Mouse (Mus musculus) heart, postnatal 4 days (tissue): ENCODE data around the gene Hist1h3d. TPM values are rescaled to one million over a fixed set of nuclear protein-coding genes. Genes with fewer than 3 reads are reported as not detected.
"Not testable (repeated sequence)": the region's sequence is repeated elsewhere in the genome, so short reads cannot be mapped to it uniquely, and the experiment has no call there.

Experiments used
- DNase-seq: peaks from one replicate; pipeline ENCODE4 v3.0.0; 2021
- total RNA-seq, 2 experiments: library from RNA; stranded (reverse); gene quantifications; 2 replicates each; pipeline ENCODE4 v1.2.3; 2021

The Hist1h3d gene
- total RNA-seq, 2 experiments from 2014 or later, result 52.4 to 58.7 TPM

DNA sequence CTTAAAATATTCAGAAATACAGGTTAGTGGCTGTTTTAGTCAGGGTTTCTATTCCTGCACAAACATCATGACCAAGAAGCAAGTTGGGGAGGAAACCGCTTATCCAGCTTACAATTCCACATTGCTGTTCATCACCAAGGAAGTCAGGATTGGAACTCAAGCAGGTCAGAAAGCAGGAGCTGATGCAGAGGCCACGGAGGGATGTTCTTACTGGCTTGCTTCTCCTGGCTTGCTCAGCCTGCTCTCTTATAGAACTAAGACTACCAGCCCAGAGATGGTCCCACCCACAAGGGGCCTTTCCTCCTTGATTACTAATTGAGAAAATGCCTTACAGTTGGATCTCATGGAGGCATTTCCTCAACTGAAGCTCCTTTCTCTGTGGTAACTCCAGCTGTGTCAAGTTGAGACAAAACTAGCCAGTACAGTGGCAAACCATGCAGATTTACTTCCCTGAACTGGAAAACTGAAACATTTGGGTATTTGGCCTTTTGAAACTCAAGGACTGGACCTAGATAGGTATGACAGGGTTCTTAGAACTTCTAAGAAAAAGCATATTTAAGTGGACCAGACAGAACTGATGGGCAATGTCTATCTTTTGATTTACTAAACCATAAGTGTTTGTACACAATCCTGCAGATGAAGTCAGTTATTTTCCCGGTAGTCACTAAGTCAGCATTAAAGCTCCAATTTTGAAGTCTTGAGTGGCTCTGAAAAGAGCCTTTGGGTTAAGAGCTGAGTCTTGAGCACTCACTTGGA, 33.2 kb upstream of the Hist1h3d start:
- DNase-seq, result not testable (repeated sequence)

DNA sequence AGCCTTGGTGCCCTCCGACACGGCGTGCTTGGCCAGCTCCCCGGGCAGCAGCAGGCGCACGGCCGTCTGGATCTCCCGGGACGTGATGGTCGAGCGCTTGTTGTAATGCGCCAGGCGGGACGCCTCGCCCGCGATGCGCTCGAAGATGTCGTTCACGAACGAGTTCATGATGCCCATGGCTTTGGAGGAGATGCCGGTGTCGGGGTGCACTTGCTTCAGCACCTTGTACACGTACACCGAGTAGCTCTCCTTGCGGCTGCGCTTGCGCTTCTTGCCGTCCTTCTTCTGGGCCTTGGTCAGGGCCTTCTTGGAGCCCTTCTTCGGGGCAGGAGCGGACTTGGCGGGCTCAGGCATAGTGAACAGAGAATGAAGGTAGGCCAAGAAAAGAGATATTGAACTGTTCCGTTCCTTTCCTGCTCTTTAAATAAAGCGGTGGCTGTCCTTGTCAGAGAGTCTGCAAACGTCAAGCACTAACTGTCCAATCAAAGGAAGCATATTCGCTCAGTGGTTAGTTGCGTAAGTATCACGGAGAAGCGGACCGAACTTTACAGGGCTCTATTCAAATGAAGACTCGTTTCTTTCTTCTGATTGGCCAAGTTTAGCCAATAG, 32.5 kb upstream of the Hist1h3d start, which contains the start of gene Hist1h2bh:
Hist1h2bh (minus strand) TSS at position 394 of the 609 bp plus-strand sequence.
- peak; percentile 62 for DNase-seq

GRCm38 (mm10) chr13:23543965-23544786, 31.4 kb upstream of the Hist1h3d start, which contains the start of gene Hist1h3f:
Gene Hist1h3f, plus strand, starts transcription at chr13:23544052.
- peak; percentile 68 for DNase-seq

GRCm38 (mm10) chr13:23544787-23545120, 30.8 kb upstream of the Hist1h3d start:
- not testable (repeated sequence) for DNase-seq

DNA sequence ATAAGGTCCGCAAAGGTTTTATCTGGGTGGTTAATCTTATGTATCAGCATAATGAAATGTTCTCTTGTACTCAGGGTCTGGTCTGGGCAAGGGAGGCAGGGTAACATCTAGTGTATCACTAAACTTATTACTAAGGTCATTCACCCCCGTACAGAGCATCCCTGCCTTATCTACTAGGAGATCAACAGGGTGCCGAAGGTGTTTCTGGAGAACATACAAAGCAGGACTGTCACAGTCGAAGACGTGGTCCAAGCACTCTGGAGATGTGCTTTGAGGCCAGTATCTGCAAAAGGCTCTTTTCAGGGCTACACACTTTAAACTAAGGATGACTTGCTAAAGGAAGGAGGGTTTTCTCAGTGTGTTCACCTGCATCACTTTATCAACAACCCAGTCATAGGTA, 28.9 kb upstream of the Hist1h3d start:
- no peak for DNase-seq

DNA sequence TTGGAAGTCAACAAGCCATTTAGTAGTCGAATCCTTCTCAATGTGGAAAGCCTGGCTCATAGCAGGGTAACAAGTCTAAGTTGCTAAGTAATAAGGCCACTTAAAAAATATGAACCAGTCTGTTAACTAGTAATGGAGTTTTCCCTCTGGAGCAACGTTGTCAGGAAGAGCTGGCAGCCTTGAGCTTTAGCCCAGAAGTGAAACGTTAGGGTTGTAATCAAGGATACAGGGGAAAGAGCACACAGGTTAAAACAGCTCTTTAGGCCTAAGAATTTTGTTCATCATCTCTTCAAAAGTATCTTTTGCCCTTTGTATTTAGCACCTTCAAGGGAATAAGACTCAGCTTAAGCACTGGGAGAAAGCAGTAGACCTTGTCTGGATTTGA, 24.8 kb upstream of the Hist1h3d start:
- no peak for DNase-seq

DNA sequence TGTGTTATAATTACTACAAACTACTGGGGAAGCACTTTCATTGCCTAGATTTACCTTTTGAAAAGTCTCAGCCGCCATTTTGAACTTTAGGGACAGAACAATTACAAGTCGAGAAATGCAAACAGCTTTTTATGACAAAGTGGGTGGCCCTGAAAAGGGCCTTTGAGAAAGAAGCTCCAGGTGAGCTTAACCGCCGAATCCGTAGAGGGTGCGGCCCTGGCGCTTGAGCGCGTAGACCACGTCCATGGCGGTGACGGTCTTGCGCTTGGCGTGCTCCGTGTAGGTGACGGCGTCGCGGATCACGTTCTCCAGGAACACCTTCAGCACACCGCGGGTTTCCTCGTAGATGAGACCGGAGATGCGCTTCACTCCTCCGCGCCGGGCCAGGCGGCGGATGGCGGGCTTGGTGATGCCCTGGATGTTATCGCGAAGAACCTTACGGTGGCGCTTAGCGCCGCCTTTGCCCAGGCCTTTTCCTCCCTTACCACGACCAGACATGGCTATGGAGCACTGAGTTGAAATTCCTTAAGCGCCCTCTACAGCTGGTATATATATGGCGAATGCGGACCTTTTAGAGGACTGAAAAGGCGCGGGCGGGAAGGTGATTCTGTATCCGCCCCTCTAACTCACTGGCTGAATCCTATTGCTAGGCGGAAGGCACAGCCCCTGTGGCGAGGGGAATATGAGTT, 24.3 kb upstream of the Hist1h3d start, which contains the start of gene Hist1h4f:
Hist1h4f (minus strand) TSS at position 503 of the 689 bp plus-strand sequence.
- peak; percentile 89 for DNase-seq

DNA sequence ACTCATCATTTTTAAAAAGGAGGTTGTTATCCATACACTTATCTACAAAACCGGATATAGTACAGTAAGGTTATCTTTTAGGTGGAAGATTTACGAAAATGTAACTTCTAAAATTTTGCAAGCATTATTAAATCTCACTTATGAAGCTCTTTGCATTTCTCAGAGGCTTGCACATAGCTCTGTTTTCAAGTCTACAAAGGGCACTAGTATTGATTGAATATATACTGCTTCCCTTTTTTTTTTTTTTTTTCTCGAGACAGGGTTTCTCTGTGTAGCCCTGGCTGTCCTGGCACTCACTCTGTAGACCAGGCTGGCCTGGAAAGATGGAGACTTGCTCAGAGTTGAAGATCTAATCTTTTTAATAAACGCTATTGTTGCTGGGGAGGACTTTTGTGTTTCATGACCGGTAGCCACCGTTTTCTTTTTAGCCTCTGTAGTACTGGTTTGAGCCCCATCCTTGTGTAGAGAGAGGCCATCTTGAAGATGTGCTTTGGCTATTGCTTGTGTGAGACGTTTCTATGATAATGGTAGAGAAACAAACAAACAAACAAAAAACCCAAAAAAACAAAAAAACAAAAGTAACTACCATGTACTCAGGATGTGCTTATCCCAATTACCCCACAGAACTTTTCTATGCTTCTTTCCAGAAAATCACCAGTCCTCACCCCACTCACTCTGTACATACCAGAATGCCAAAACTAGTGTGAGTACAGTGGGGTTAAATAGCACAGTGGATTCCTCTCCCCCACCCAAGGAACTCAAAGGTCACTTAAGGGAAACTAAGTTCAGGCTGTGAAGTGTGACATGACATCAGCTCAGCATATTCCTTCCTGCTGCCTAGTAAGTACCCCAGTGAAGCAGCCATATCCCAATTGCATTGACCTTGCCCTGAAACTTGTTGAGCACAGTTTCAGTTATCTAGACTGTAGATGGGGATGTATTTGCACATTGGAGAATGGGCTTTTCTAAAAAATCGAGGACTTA, 23.3 kb upstream of the Hist1h3d start:
- no peak for DNase-seq

DNA sequence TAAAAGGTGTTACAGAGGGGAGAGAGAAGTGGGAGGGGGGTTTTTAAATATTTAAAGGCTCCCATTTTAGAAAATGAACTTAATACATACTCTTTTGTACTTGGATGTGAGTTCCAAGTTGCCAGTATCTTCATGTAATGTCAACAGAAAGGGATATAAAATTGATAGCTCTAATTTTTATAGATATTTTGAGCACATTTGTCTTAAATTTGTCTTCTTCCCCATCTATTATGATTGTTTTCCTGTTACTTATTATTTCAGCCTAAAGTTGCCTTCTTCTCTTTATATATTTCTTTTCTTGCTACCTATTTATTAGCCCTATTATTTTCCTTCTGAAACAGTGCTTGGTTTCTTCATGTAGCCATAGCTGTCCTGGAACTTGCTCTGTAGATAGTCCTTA, 22.6 kb upstream of the Hist1h3d start, which contains the start of gene Hist1h1d:
Hist1h1d (plus strand) TSS at position 301 of the 400 bp plus-strand sequence.
- DNase-seq, result no peak

- DNase-seq, result no peak
Observed at GRCm38 (mm10) chr13:23554393-23554792, 21.2 kb upstream of the Hist1h3d start.

- DNase-seq, result peak; percentile 75
Observed at GRCm38 (mm10) chr13:23554925-23555838, 20.4 kb upstream of the Hist1h3d start.

DNA sequence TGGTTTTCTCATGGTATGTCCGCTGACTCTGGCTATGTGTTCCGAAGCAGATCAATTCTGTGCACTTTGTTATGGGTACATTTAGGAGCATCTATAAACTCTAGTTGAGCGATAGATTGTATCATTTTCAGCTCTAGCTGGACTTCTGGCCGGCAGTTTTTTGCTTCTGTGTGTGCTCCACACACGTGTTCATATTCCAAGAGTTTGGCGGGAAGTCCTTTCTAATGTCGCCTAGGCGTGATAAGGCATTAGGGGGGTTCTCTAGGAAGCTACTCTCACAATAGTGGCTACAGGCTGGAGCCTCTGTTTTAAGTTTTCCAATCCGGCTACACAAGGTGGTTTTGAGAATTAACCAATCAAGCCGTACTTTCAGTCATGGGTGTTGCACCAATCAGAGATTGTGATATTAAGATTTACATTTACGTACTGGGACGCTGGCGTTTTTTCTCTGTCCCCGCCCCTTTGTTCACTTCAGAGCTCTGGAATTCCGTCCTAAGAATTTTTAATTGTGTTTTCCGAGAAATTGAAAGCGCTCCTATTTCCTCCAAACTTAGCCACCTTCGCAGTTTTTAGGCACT, 19.6 kb upstream of the Hist1h3d start:
- DNase-seq, result peak; percentile 64

GRCm38 (mm10) chr13:23556906-23557305, 18.7 kb upstream of the Hist1h3d start:
- no peak for DNase-seq

DNA sequence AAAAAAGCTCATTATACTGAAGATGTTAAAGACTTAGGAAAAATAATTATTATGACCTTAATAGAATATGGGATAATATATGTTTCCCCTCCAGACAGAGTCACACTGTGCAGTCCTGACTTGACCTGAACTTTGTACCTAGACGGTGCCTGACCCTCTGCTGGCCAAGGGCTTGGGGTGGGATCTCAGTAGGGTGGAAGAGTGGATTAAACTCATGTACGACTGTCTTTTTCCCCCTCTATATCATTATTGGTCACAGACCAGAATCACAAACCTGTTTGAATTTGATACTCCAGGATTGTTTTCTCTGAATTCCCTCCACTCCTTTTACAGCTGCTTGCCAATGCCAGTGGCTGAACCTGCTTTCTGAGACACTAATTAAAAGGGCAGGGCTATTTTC, 14.9 kb upstream of the Hist1h3d start:
- not testable (repeated sequence) for DNase-seq

GRCm38 (mm10) chr13:23561531-23561882, 14.1 kb upstream of the Hist1h3d start:
- not testable (repeated sequence) for DNase-seq

GRCm38 (mm10) chr13:23561883-23562659, 13.5 kb upstream of the Hist1h3d start, which contains the start of gene Hist1h3e:
Gene Hist1h3e, minus strand, starts transcription at chr13:23562369.
- DNase-seq, result peak; percentile 96

- peak; percentile 39 for DNase-seq
Observed at GRCm38 (mm10) chr13:23562699-23563462, 12.7 kb upstream of the Hist1h3d start.

DNA sequence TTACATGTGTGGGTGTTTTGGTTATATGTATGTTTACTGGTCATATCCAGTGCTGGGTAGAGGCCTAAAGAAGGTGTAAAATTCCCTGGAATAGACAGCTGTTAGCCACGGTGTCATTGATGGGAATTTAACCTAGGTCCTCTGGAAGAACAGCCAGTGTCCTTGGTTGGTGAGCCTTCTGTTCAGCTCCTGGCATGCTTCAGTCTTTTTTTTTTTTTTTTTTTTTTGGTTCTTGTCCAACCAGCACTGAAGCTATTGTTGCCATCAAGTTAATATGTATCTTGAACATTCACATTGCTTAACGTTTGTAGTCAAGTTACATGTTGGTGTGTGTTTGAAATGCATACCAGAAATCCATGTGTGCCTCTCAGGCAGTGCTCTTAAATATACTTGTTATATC, 11.1 kb upstream of the Hist1h3d start:
- no peak for DNase-seq
